22 mouse cellular contexts compared by ENCODE assay signal in genomic region chr19:56963876-56964275, GRCm38 (mm10). TPM values are rescaled to one million over a fixed set of nuclear protein-coding genes. Genes with fewer than 3 reads are reported as not detected.
DNase-seq lines count a peak whose midpoint lies in the region; ATAC-seq and TF ChIP-seq lines count a peak whose summit lies in the region.
"Had no signal": no experiment of that assay in that cellular context is flagged by ENCODE, and none has a peak within 500 bp of the region (broad histone marks: within the 10 kb centered on the region; RNA-seq: fewer than 3 reads in every experiment).

No protein-coding gene starts in this region.

- no peaks in the 10 kb centered on the region for H3K36me3 ChIP-seq in lung, embryonic 14.5 days (ENCODE audit: insufficient read depth)
- no peaks in the 10 kb centered on the region for H3K36me3 ChIP-seq in thymus, adult 2 months (ENCODE audit: control insufficient read depth, insufficient read depth, low read length)
- H3K36me3 ChIP-seq: heart, embryonic 12.5 days; hindbrain, embryonic 10.5 days had no signal

- no peak for TF ChIP-seq CTCF in lung, embryonic 14.5 days (IDR thresholded peaks at IDR 0.05; ENCODE audit: low read depth)
- TF ChIP-seq CTCF in thymus, adult 2 months (IDR thresholded peaks at IDR 0.05; ENCODE audit: borderline replicate concordance, control insufficient read depth, extremely low read depth, insufficient read depth, low read length, poor library complexity) = no peak
- TF ChIP-seq CTCF in layer of hippocampus, adult 2 months (conservative IDR thresholded peaks at IDR 0.05) = no peak

- no peaks in the 10 kb centered on the region for H3K9me3 ChIP-seq in lung, embryonic 14.5 days (ENCODE audit: low read depth, low read length)
- H3K9me3 ChIP-seq: forebrain, embryonic 13.5 days; heart, embryonic 12.5 days; hindbrain, embryonic 10.5 days had no signal

- H3K27me3 ChIP-seq in lung, embryonic 14.5 days (ENCODE audit: insufficient read depth, low read length) = no peaks in the 10 kb centered on the region
- no peaks in the 10 kb centered on the region for H3K27me3 ChIP-seq in thymus, adult 2 months (ENCODE audit: control insufficient read depth, insufficient read depth, low read length)
- H3K27me3 ChIP-seq: forebrain, embryonic 13.5 days; heart, embryonic 12.5 days had no signal

- ATAC-seq in lung, embryonic 14.5 days (ENCODE audit: insufficient read depth) = peak; percentile 62; the same call in 1 of the 2 replicates
- ATAC-seq: activated CD4-positive, CD25-positive, alpha-beta regulatory T cell, adult 4 months; CD4-positive, CD25-positive, alpha-beta regulatory T cell, adult 4 months; forebrain, embryonic 13.5 days; forebrain, postnatal 0 days had no signal

- no peak for DNase-seq in lung, embryonic 14.5 days
- DNase-seq in lung, postnatal 4 days = no peak
- peak; percentile 7 for DNase-seq in thymus, adult 2 months
- DNase-seq in thymus, postnatal 0 days (ENCODE audit: low spot score) = no peak
- DNase-seq in thymus, postnatal 25 days = peak; percentile 8
- DNase-seq in layer of hippocampus, adult 2 months (ENCODE audit: low spot score in 2 of 2) = no peak
- no peak for DNase-seq in spleen, adult 18-20 months
- DNase-seq: adrenal gland, postnatal 14 days; B cell, adult 2 months; cerebellum, adult 11-12 months; cerebellum, adult 9-10 months; cerebellum, postnatal 25 days; forebrain, postnatal 0 days; gastrocnemius, postnatal 25 days had no signal

- H3K27ac ChIP-seq in lung, embryonic 14.5 days (ENCODE audit: low read depth) = peak overlapping the region; percentile 43; the same call in 1 of the 2 replicates
- no peak overlapping the region for H3K27ac ChIP-seq in thymus, adult 2 months (ENCODE audit: control insufficient read depth, insufficient read depth, low read length)
- H3K27ac ChIP-seq in layer of hippocampus, adult 2 months = no peak overlapping the region
- H3K27ac ChIP-seq: forebrain, embryonic 13.5 days; hindbrain, embryonic 10.5 days; hindbrain, embryonic 14.5 days had no signal

- no peak overlapping the region for H3K4me3 ChIP-seq in lung, embryonic 14.5 days (ENCODE audit: low read depth, low read length)
- H3K4me3 ChIP-seq in thymus, adult 2 months (ENCODE audit: control insufficient read depth, insufficient read depth, low read length) = no peak overlapping the region
- H3K4me3 ChIP-seq in layer of hippocampus, adult 2 months = no peak overlapping the region
- H3K4me3 ChIP-seq: forebrain, embryonic 13.5 days; heart, embryonic 12.5 days; hindbrain, embryonic 10.5 days had no signal

- H3K4me1 ChIP-seq in lung, embryonic 14.5 days (ENCODE audit: insufficient read depth) = peaks cover 8% of the 10 kb centered on the region
- H3K4me1 ChIP-seq in thymus, adult 2 months (replicated peaks; ENCODE audit: control insufficient read depth, insufficient read depth, low read length) = peaks cover 4% of the 10 kb centered on the region; the same call in 1 of the 2 replicates
- H3K4me1 ChIP-seq: forebrain, embryonic 13.5 days had no signal

- WGBS in lung, embryonic 14.5 days = 37% methylated on average over 5 of the region's 5 CpGs
- WGBS in thymus, adult 2 months = 52% methylated on average over 5 of the region's 5 CpGs

- H3K4me2 ChIP-seq in lung, embryonic 14.5 days = no peak overlapping the region
- H3K4me2 ChIP-seq: forebrain, embryonic 13.5 days; heart, embryonic 12.5 days; hindbrain, embryonic 14.5 days had no signal

- H3K9ac ChIP-seq in lung, embryonic 14.5 days = no peak overlapping the region
- H3K9ac ChIP-seq: forebrain, embryonic 13.5 days; forebrain, postnatal 0 days; heart, embryonic 12.5 days; hindbrain, embryonic 14.5 days had no signal

- TF ChIP-seq POLR2A in thymus, adult 2 months (IDR thresholded peaks at IDR 0.05; ENCODE audit: control insufficient read depth, extremely low read depth, insufficient read depth, low read length, poor library complexity) = no peak

RNA-seq across cellular contexts. Expression of gene Afap1l2, which starts 44.2 kb away (rescaled TPM):
- polyA plus RNA-seq in lung, embryonic 14.5 days (2014; fragmentation: Nextera tagmentation; extraction: Ambion mirVana) = 23.3 and 24.2 TPM in 2 replicates
- polyA plus RNA-seq in thymus, adult 2 months (2012; rRNA removed) = 4.7 and 5.9 TPM in 2 replicates
- polyA plus RNA-seq in thymus, postnatal 0 days (2015; fragmentation: Nextera tagmentation; extraction: Ambion mirVana) = 7.0 and 8.0 TPM in 2 replicates
- 10 to 100 TPM; 11.4 to 12.0 TPM for total RNA-seq in layer of hippocampus, adult 2 months (2021)
- total RNA-seq: granulocyte monocyte progenitor cell, adult 5-6 weeks; MEL had no signal
- polyA plus RNA-seq: activated CD4-positive, CD25-positive, alpha-beta regulatory T cell, adult 4 months; CD4-positive, CD25-positive, alpha-beta regulatory T cell, adult 4 months had no signal

Comparison
In these comparisons a context has a peak if more than half of its experiments do, and no peak if none do; other contexts are left out.
1. DNase-seq: peak in thymus, adult 2 months (single experiment) and thymus, postnatal 25 days (single experiment); none in lung, embryonic 14.5 days (single experiment), lung, postnatal 4 days (0 of 2), thymus, postnatal 0 days (single experiment), layer of hippocampus, adult 2 months (0 of 2) and spleen, adult 18-20 months (0 of 2).